Mouse (Mus musculus): ENCODE results near the gene Ccdc115. TPM values are rescaled to one million over a fixed set of nuclear protein-coding genes. Genes with fewer than 3 reads are reported as not detected.
"Not testable (repeated sequence)": the region's sequence is repeated elsewhere in the genome, so short reads cannot be mapped to it uniquely, and the experiment has no call there.

Gene Ccdc115
- total RNA-seq, 2 experiments from 2014 or later = 15.2 to 16.5 TPM

DNA sequence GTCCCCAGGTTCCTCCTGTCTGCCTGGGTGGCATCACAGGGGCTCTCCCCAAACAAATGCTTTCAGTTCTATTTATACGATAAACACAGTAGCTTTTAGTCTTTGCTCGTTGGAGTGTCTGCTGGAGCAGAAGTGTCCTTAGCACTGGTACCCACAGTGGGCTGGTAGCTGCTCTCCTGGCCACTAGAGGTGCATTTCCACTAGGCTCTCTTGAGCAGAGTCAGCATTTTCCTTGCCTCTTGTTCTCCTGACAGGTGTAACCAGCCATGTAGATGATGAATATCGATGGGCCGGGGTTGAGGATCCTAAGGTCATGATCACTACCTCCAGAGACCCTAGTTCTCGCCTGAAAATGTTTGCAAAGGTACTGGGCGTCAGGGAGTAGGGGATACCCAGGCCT is 3.7 kb upstream of the Ccdc115 start:
- no peak for DNase-seq (ENCODE audit: low spot score in 2 of 2)
- intact Hi-C loops (cut with DNase I) = no loop called here

- DNase-seq (ENCODE audit: low spot score in 2 of 2) = no peak
- intact Hi-C loops (cut with DNase I) = loop anchor here (10.0 kb wide), 2 partner anchors 145 to 225 kb away; no protein-coding TSS in a partner anchor
Measured at GRCm38 (mm10) chr1:34439961-34440630, 624 bp upstream of the Ccdc115 start.

- intact Hi-C loops (cut with DNase I) = loop anchor here (10.0 kb wide), 2 partner anchors 144 to 224 kb away; no protein-coding TSS in a partner anchor
- DNase-seq (ENCODE audit: low spot score in 2 of 2) = no peak
Measured at GRCm38 (mm10) chr1:34438381-34439051, 956 bp downstream of the Ccdc115 start.

DNA sequence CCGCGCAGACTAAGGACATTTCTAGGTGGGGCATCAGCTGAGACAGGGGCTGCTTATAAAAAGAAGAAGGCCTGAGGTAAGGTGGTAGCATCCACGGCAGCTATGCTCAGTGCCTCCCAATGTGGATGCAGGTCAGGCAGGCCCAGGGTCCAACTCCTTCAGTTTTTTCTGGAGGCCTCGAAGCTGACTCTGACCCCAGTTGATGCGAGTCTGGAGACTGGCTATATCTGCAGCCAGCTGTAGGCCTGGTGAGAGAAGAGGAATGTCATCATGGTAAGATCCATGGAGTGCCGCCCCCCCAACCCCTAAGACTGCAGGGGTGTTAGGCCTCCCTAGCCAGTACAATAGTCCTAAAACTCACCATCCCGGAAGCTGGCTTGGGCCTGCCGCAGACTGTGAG is 2.1 kb downstream of the Ccdc115 start:
- not testable (repeated sequence) for DNase-seq (ENCODE audit: low spot score in 2 of 2)
- intact Hi-C loops (cut with DNase I) = loop anchor here (10.0 kb wide), 2 partner anchors 143 to 223 kb away; no protein-coding TSS in a partner anchor

DNA sequence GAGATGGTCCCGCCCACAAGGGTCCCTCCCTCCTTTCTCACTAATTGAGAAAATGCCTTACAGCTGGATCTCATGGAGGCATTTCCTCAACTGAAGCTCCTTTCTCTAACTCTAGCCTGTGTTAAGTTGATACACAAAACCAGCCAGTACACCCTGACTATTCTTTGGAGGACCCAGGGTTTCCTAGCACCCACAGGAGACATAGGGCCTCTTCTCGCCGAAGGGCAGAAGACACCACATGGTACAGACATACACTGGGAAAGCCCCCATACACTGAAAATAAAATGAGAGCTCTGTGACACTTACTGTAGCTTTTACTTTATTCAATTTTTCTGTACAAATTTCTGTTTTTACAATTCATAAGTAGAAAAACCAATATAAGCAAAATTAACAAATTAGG is 3.1 kb downstream of the Ccdc115 start:
- DNase-seq (ENCODE audit: low spot score in 2 of 2) = no peak
- intact Hi-C loops (cut with DNase I) = loop anchor here (10.0 kb wide), 2 partner anchors 142 to 222 kb away; no protein-coding TSS in a partner anchor

GRCm38 (mm10) chr1:34435371-34436120 is 3.9 kb downstream of the Ccdc115 start:
- intact Hi-C loops (cut with DNase I) = loop anchor here (10.0 kb wide), 2 partner anchors 141 to 221 kb away; no protein-coding TSS in a partner anchor
- no peak for DNase-seq (ENCODE audit: low spot score in 2 of 2)

DNA sequence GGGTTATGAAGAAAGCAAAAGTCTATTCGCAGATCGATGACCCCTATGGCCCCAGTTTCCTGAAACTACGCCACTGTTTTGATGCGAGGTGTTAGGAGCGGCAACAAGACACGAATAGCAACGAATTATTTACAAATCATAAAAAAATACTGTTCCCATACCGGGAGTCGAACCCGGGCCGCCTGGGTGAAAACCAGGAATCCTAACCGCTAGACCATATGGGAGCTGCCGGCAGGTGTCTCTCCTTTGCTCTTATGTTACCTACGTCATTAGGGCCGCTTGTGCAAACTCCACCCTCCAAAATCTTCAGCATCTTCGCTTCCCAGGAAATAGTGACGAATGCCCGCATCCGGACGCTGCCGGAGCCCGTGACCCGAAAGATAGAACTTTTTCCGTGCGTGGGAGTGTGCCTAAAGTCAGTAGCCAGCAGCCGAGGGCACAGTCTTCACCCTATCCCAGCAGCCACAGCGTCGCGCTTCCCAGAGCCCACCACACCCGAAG is 4.8 kb downstream of the Ccdc115 start:
- DNase-seq (ENCODE audit: low spot score in 2 of 2) = peak; percentile 92
- intact Hi-C loops (cut with DNase I) = loop anchor here (10.0 kb wide), 2 partner anchors 140 to 220 kb away; no protein-coding TSS in a partner anchor

DNA sequence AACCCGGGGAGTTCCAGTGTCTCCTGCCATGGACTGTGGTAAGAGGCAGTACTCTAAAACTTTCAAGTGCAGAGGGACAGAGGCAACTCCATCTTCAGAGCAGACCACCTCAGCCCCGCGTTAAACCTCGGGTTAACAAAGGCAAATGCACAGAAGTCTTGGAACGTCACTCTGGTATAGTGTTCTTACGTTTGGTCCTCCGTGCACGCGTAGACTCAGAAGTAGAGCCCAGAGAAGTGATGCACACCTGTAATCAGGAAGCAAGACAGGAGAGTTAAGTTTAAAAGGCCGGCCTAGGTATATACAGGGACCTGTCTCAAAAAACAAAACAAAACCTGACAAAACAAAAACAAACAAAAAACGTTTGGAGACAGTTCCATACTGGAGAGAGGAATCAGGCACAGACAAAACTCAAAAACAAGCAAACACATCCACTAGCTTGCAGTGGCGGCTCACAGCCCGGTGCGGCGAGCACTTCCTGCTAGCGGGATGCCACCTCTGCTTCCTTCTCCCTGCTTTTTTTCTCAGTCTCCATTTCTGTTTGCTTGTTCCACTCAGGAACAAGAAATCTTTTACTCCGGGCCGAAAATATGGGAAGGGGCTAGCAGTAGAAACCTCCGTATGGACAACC is 5.5 kb downstream of the Ccdc115 start:
- intact Hi-C loops (cut with DNase I) = loop anchor here (10.0 kb wide), 2 partner anchors 139 to 219 kb away; no protein-coding TSS in a partner anchor
- peak in 1 of 2 experiments; percentile 20 for DNase-seq (ENCODE audit: low spot score in 2 of 2)

DNA sequence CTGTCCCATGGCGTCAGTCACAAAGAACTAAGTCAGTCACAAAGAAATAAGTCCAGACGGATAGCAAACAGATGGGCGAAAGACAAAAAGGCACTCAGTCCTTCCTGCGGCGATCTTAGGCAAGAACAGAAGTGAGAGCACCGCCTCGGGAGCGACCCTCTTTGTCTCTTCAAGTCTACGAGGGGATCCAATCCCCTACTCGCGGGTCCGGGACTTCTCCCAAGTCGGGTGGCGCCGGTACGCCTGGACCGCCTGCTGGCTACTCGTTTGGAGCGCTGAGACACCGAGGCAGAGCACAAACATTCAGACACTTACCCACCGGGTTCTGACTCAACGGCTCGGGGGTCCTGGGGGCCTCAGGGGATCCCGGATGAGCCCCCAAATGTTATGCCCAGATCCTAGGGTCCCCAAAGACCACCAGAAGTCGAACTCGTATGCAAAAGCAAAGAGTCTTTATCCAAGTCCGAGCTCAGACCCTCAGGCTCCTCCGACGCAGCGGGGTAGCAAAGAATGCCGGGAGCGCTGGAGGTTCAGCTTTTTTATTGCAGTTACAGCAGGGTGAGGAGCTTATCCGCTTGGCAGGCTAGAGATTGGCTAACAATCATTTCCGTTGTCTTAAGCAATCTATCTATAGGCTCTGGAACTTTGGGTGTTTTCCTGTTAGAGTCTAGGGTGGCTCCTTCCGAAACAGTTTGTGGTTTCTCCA is 6.5 kb downstream of the Ccdc115 start:
- intact Hi-C loops (cut with DNase I) = loop anchor here (10.0 kb wide), 2 partner anchors 138 to 218 kb away; no protein-coding TSS in a partner anchor
- peak; percentile 38 to 48 for DNase-seq (ENCODE audit: low spot score in 2 of 2)

- intact Hi-C loops (cut with DNase I) = loop anchor here (10.0 kb wide), 2 partner anchors 138 to 218 kb away; no protein-coding TSS in a partner anchor
- no peak for DNase-seq (ENCODE audit: low spot score in 2 of 2)
Measured at GRCm38 (mm10) chr1:34432411-34432775, 7.1 kb downstream of the Ccdc115 start.

DNA sequence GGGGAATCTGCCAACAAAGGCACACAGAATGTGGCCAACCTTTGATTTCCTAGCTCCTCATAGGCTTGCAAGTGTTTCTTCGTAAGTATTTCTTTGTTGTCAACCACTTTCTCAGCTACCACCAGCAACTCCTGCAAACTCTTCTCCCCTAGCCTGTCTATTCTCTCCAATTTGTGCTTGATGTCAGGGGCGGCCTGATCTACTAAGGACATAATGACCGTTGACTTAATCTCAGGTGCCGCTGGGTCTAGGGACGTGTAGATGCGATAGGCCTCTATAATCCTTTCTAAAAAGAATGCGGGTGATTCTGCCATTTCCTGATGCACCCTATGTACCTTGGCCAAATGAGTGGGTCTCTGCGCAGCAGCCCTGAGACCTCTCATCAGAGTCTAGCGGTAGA is 8.0 kb downstream of the Ccdc115 start:
- intact Hi-C loops (cut with DNase I) = loop anchor here (10.0 kb wide), 2 partner anchors 137 to 217 kb away; no protein-coding TSS in a partner anchor
- no peak for DNase-seq (ENCODE audit: low spot score in 2 of 2)

GRCm38 (mm10) chr1:34430981-34431380 is 8.5 kb downstream of the Ccdc115 start:
- intact Hi-C loops (cut with DNase I) = loop anchor here (10.0 kb wide), 2 partner anchors 136 to 216 kb away; no protein-coding TSS in a partner anchor
- no peak for DNase-seq (ENCODE audit: low spot score in 2 of 2)

DNA sequence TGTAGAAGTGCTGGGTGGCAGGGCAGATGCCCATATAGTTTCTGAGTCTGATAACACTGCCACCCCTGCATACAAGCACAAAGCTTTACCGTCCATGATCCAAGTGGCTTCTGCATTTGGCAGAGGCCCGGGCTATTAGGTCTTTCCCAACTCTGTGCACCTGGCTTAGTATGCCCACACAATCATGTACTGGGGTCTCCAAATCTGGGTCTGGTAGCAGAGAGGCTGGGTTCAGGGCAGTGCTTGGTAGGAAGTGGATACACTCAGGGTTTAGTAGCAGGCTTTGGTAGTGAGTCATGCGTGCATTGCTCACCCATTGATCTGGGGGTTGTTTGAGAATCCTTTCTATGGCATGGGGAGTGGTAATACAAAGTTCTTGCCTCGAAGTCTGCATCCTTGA is 10.2 kb downstream of the Ccdc115 start:
- no peak for DNase-seq (ENCODE audit: low spot score in 2 of 2)
- intact Hi-C loops (cut with DNase I) = no loop called here

DNA sequence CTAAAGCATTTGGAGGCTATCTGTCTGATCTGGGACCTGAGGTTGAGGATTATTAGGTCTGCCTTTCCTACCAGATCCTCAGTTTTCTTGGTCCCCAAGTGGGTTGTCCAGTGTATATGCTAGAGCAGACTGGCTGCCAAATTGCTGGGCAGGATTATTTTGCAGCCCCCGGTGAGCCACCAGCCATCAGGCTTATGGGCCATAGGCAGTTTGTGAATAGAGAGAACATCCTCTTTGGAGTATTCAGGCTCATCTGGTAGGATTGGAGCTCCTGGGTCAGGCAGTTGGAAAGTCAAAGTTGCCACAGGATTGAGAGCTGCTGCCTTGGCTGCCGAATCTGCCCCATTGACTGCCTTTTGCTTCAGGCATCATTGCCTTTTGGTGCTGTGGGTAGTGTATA is 11.0 kb downstream of the Ccdc115 start:
- DNase-seq (ENCODE audit: low spot score in 2 of 2) = no peak
- intact Hi-C loops (cut with DNase I) = no loop called here

DNA sequence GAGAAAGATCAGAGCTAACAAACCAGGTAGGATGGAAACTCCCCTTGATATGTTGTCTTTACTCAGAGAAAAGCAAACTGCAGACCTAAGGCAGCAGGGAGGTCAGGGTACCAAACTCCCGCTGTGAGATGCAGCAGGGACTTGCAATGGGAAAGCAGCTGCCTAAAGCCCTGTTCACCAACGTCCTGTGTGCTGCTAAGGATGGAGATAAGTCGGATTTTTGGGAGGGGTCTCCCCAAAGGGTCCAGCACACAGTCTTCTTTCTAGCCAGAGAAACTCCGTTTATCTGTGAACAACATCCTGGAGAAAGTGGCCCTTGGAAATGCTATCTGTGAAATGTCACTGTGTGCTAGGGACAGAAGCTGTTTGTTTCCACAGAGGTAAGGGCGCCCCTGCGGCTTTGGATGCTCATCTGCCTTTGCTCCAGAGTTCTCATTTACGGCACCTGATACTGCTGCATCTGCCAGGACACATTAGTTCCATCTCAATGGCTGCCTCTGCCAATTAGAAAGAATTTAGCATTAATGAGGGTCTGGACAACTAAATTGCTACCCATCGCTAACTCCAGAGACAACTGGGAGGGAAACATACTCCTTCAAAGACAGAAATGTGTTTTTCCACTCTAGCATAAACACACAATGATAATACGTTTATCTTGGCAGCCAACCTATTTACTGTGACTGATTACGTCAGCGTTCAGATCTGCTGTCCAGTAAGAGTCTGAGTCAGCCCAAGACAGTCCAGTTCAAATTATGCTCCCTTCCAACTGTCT is 40.1 kb downstream of the Ccdc115 start:
- intact Hi-C loops (cut with DNase I) = no loop called here
- no peak for DNase-seq (ENCODE audit: low spot score in 2 of 2)

GRCm38 (mm10) chr1:34396321-34396720 is 43.2 kb downstream of the Ccdc115 start:
- intact Hi-C loops (cut with DNase I) = no loop called here
- DNase-seq (ENCODE audit: low spot score in 2 of 2) = no peak

DNA sequence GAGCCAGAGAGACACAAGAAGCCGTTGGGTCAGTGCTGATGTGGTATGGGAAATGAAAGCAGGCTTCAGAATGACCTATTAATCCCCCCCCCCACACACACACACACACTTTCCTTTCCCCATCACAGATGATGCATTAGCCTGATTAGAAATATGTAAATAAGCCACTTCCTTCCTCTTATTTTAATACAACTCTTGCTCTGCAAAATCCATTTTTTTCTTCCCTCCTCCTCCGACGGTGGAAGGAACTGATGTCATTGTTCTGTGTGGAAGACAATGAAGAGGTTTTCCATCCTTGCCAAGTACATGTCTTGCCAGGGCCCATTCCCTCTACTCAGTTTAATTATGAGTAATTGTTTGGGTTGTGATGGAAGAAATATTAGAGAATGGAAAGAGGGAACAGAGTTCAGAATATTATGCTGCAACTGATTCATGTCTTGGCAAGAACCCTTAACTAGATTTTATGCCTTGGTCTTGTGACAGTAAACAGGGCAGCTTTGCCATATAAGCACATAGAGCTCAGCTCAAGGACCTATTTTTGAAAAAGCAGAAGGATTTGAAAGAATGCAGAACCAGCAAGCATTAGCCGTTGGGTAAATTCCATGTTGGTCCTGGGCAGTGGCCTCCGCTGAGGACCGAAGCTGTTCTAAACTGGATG is 50.1 kb downstream of the Ccdc115 start:
- intact Hi-C loops (cut with DNase I) = loop anchor here (10.0 kb wide), 1 partner anchor 75 kb away; no protein-coding TSS in a partner anchor
- DNase-seq (ENCODE audit: low spot score in 2 of 2) = no peak
